Mouse (Mus musculus) MEL (cell line): ENCODE measurements around the gene Rhov. TPM values are rescaled to one million over a fixed set of nuclear protein-coding genes. Genes with fewer than 3 reads are reported as not detected.

Experiments used
- DNase-seq: peaks from one replicate; pipeline ENCODE4 v3.0.0; 2011; ENCODE audit warnings: low read depth, low spot score
- H3K27ac ChIP-seq: 2 replicates; pipeline ENCODE4 v1.5.1; 2012; ENCODE audit warnings: low read depth, mild to moderate bottlenecking, control low read depth, low read length, moderate library complexity; ENCODE audit not compliant: control insufficient read depth
- H3K27me3 ChIP-seq, 2 experiments: fragments of 150-350 bp in 1 of 2; sonication (generic) in 1 of 2; 2 replicates each; pipeline ENCODE4 v1.6.1; 2012; ENCODE audit warnings: low read length in 2 of 2, mild to moderate bottlenecking in 2 of 2, improper control_type of control experiment in 1 of 2, moderate library complexity in 1 of 2; ENCODE audit not compliant: insufficient read depth in 2 of 2, control insufficient read depth in 1 of 2
- H3K36me3 ChIP-seq, 2 experiments: 2 replicates each; pipeline ENCODE4 v1.6.1; 2012 to 2014; ENCODE audit warnings: low read length in 2 of 2, improper control_type of control experiment in 1 of 2, inconsistent platforms in 1 of 2, mild to moderate bottlenecking in 1 of 2; ENCODE audit not compliant: insufficient read depth in 2 of 2, control insufficient read depth in 1 of 2
- H3K4me1 ChIP-seq, 2 experiments: fragments of 150-350 bp in 1 of 2; sonication (generic) in 1 of 2; 2 replicates each; pipeline ENCODE4 v1.6.1; 2012; ENCODE audit warnings: low read length in 2 of 2, improper control_type of control experiment in 1 of 2, mild to moderate bottlenecking in 1 of 2; ENCODE audit not compliant: insufficient read depth in 2 of 2, control insufficient read depth in 1 of 2
- H3K4me3 ChIP-seq, 2 experiments: fragments of 150-350 bp in 1 of 2; sonication (generic) in 1 of 2; 2 replicates each; pipeline ENCODE4 v1.5.1; 2012; ENCODE audit warnings: low read depth in 2 of 2, low read length in 2 of 2, mild to moderate bottlenecking in 2 of 2, moderate library complexity in 2 of 2, control low read depth in 1 of 2, improper control_type of control experiment in 1 of 2; ENCODE audit not compliant: control insufficient read depth in 1 of 2, insufficient read depth in 1 of 2
- H3K79me2 ChIP-seq: 2 replicates; pipeline ENCODE4 v1.6.1; 2012; ENCODE audit warnings: mild to moderate bottlenecking, low read length, moderate library complexity; ENCODE audit not compliant: control insufficient read depth, poor library complexity, insufficient read depth
- H3K9ac ChIP-seq: 2 replicates; pipeline ENCODE4 v1.6.1; 2012; ENCODE audit warnings: low read depth, mild to moderate bottlenecking, control low read depth, low read length, moderate library complexity; ENCODE audit not compliant: control insufficient read depth, poor library complexity, severe bottlenecking
- H3K9me3 ChIP-seq: fragments of 150-350 bp; sonication (generic); replicated peaks from 2 replicates; pipeline ENCODE4 v1.6.1; 2012; ENCODE audit warnings: mild to moderate bottlenecking, low read length, improper control_type of control experiment, moderate library complexity; ENCODE audit not compliant: insufficient read depth
- BHLHE40 ChIP-seq: IDR thresholded peaks from 2 replicates; pipeline ENCODE4 v1.6.1; 2012; ENCODE audit warnings: low read depth, mild to moderate bottlenecking, inconsistent platforms, low read length, improper control_type of control experiment, borderline replicate concordance
- CHD1 ChIP-seq: IDR thresholded peaks from 2 replicates; pipeline ENCODE4 v1.6.1; 2012; ENCODE audit warnings: low read depth, mild to moderate bottlenecking, inconsistent platforms, low read length, improper control_type of control experiment
- GATA1 ChIP-seq: IDR thresholded peaks from 2 replicates; pipeline ENCODE4 v1.6.1; 2011; ENCODE audit warnings: low read depth, low read length, improper control_type of control experiment
- JUND ChIP-seq: IDR thresholded peaks from 2 replicates; pipeline ENCODE4 v1.6.1; 2011; ENCODE audit warnings: low read depth, mild to moderate bottlenecking, improper control_type of control experiment, low read length
- MAX ChIP-seq: IDR thresholded peaks from 2 replicates; pipeline ENCODE4 v1.6.1; 2011; ENCODE audit warnings: low read length, improper control_type of control experiment
- MEF2A ChIP-seq: IDR thresholded peaks from 2 replicates; pipeline ENCODE4 v1.6.1; 2014; ENCODE audit warnings: low read depth, mild to moderate bottlenecking, inconsistent platforms, low read length, improper control_type of control experiment; ENCODE audit not compliant: poor library complexity, insufficient replicate concordance, severe bottlenecking; ENCODE audit errors: extremely low read depth
- MXI1 ChIP-seq: IDR thresholded peaks from 2 replicates; pipeline ENCODE4 v1.6.1; 2011; ENCODE audit warnings: mild to moderate bottlenecking, low read depth, low read length, improper control_type of control experiment
- MYB ChIP-seq: IDR thresholded peaks from 2 replicates; pipeline ENCODE4 v1.6.1; 2011; ENCODE audit warnings: mild to moderate bottlenecking, low read depth, low read length, improper control_type of control experiment
- MYC ChIP-seq: IDR thresholded peaks from 2 replicates; pipeline ENCODE4 v1.6.1; 2011; ENCODE audit warnings: low read depth, mild to moderate bottlenecking, low read length, improper control_type of control experiment, moderate library complexity
- NELFE ChIP-seq: IDR thresholded peaks from 2 replicates; pipeline ENCODE4 v1.6.1; 2011; ENCODE audit warnings: low read depth, low read length, improper control_type of control experiment
- POLR2AphosphoS2 ChIP-seq: IDR thresholded peaks from 2 replicates; pipeline ENCODE4 v1.6.1; 2011; ENCODE audit warnings: low read length, improper control_type of control experiment
- SMC3 ChIP-seq: IDR thresholded peaks from 2 replicates; pipeline ENCODE4 v1.6.1; 2011; ENCODE audit warnings: low read depth, low read length, improper control_type of control experiment
- UBTF ChIP-seq: IDR thresholded peaks from 2 replicates; pipeline ENCODE4 v1.6.1; 2012; ENCODE audit warnings: low read depth, mild to moderate bottlenecking, inconsistent platforms, low read length, improper control_type of control experiment, moderate library complexity, borderline replicate concordance; ENCODE audit not compliant: insufficient read depth
- USF1 ChIP-seq: IDR thresholded peaks from 2 replicates; pipeline ENCODE4 v1.6.1; 2014; ENCODE audit warnings: low read depth, mild to moderate bottlenecking, inconsistent platforms, low read length, improper control_type of control experiment, moderate library complexity
- ZC3H11A ChIP-seq: IDR thresholded peaks from 2 replicates; pipeline ENCODE4 v1.6.1; 2012; ENCODE audit warnings: low read depth, mild to moderate bottlenecking, inconsistent platforms, low read length, improper control_type of control experiment
- ZMIZ1 ChIP-seq: IDR thresholded peaks from 2 replicates; pipeline ENCODE4 v1.6.1; 2012; ENCODE audit warnings: low read depth, mild to moderate bottlenecking, inconsistent platforms, low read length, improper control_type of control experiment, moderate library complexity
- polyA plus RNA-seq, 2 experiments: library from polyadenylated mRNA; stranded (reverse) in 1 of 2; unstranded in 1 of 2; fragments of >175 nt in 1 of 2; fragments of >200 nt in 1 of 2; gene quantifications; 2 replicates each; pipeline versions ENCODE4 v1.2.1 to v1.2.4; 2012; ENCODE audit warnings: low replicate concordance in 2 of 2, low read depth in 1 of 2; ENCODE audit not compliant: insufficient read length in 2 of 2, insufficient read depth in 1 of 2, missing spikeins in 1 of 2
- total RNA-seq: library from RNA; depleted of rRNA; stranded (reverse); fragments of 300-350 nt; gene quantifications from 2 replicates; pipeline ENCODE4 v1.2.3, GENCODE M21; 2012

Gene Rhov
- total and polyA plus RNA-seq, 3 experiments = not detected

- TF ChIP-seq MYB = no peak
- no peak for TF ChIP-seq MAX
These were observed 25.7 kb upstream of the Rhov start (continued) for GRCm38 (mm10) chr2:119296756-119297155.

GRCm38 (mm10) chr2:119294411-119294810, 23.3 kb upstream of the Rhov start:
- H3K79me2 ChIP-seq = peaks cover 32% of the 10 kb centered on the region
- H3K9ac ChIP-seq = no peak overlapping the region
- no peaks in the 10 kb centered on the region for H3K27me3 ChIP-seq
- TF ChIP-seq UBTF = no peak
- no peak for TF ChIP-seq NELFE
- TF ChIP-seq ZC3H11A = no peak
- TF ChIP-seq USF1 = no peak
- TF ChIP-seq SMC3 = no peak
- TF ChIP-seq GATA1 = no peak
- no peak for TF ChIP-seq POLR2AphosphoS2
- TF ChIP-seq MEF2A = no peak
- TF ChIP-seq MXI1 = no peak
- no peak for TF ChIP-seq JUND
- TF ChIP-seq, all 39 proteins: peak for 0
- H3K36me3 ChIP-seq = peaks cover 2 to 7% of the 10 kb centered on the region in 2 experiments; a peak in 3 of 4 replicates
- DNase-seq = no peak
- H3K9me3 ChIP-seq = no peaks in the 10 kb centered on the region
- H3K4me1 ChIP-seq = peaks cover 3 to 7% of the 10 kb centered on the region in 2 experiments; a peak in 2 of 4 replicates
- H3K4me3 ChIP-seq = no peak overlapping the region
- H3K27ac ChIP-seq = no peak overlapping the region

DNA sequence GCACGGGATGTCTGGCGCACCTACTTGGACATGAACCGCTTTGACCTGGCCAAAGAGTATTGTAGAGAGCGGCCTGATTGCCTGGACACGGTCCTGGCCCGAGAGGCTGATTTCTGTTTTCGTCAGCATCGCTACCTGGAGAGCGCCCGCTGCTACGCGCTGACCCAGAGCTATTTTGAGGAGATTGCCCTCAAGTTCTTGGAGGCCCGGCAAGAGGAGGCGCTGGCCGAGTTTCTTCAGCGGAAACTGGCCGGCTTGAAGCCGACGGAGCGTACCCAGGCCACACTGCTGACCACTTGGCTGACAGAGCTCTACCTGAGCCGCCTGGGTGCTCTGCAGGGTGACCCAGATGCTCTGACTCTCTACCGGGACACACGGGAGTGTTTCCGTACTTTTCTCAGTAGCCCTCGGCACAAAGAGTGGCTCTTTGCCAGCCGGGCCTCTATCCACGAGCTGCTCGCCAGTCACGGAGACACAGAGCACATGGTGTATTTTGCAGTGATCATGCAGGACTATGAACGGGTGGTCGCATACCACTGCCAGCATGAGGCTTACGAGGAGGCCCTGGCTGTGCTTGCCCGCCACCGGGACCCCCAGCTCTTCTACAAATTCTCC, 22.8 kb upstream of the Rhov start:
- Histone ChIP-seq H3K79me2 (peaks cover 35% of the 10 kb centered on the region), H3K27me3 (no peaks in the 10 kb centered on the region), H3K4me1 (peaks cover 0 to 7% of the 10 kb centered on the region in 2 experiments; a peak in 1 of 4 replicates), H3K27ac (no peak overlapping the region), H3K9ac (no peak overlapping the region), H3K4me3 (no peak overlapping the region)
- DNase-seq = no peak
- TF ChIP-seq MAX (no peak), UBTF (no peak), ZMIZ1 (no peak), BHLHE40 (no peak), CHD1 (no peak), MYB (no peak), MYC (no peak)
- TF ChIP-seq, all 39 proteins: peak for 0
- Histone ChIP-seq H3K9me3 (no peaks in the 10 kb centered on the region), H3K36me3 (peaks cover 0 to 7% of the 10 kb centered on the region in 2 experiments; a peak in 1 of 4 replicates)
